Mouse (Mus musculus) retina, postnatal 7 days (tissue): Measurements from ENCODE around the gene Cacng4.

ENCODE experiments used
- DNase-seq: peaks from one replicate; pipeline ENCODE4 v3.0.0-alpha.2; 2012; ENCODE audit warnings: low read depth, low spot score

Gene Cacng4

DNA sequence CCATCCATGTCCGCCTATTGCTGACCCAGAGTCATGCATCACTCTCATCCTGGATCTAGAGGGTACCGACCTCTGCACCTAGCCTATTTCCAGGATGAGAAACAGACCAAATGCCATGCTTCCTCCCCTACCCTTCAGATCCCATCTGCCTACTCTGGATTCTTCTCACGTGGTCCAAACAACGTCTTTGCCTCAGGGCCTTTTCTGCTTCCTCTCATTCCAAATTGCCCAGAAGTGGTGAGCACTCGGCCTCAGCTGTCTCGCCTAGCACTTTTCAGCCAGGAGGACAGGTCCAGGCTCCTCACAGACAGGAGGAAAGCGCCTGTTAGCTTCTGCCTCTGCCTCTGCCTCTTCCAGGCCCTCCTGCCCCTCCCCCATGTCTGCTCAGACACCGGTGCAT lies 21.0 kb downstream of the Cacng4 start:
- DNase-seq, result no peak

GRCm38 (mm10) chr11:107772002-107772401 lies 22.4 kb downstream of the Cacng4 start:
- DNase-seq, result no peak

DNA sequence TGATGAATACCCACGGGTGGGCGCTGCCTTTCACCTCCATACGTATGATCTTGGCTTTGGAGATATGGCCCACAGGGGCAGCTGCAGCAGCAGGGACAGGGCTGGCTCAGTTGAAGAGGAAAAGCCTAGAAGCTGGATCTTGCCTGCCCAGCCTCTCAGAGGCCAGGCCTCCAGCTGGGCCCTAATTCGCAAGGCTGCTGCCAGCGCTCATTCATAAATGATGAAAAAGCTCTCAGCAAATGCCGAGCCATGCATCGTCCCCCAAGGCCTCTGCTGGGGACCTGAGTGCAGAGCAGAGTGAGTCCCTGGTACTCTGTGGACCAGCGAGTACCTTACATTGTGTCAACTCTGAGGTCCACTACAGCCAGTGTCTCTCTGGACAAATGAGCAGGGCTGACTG lies 26.0 kb downstream of the Cacng4 start:
- no peak for DNase-seq

DNA sequence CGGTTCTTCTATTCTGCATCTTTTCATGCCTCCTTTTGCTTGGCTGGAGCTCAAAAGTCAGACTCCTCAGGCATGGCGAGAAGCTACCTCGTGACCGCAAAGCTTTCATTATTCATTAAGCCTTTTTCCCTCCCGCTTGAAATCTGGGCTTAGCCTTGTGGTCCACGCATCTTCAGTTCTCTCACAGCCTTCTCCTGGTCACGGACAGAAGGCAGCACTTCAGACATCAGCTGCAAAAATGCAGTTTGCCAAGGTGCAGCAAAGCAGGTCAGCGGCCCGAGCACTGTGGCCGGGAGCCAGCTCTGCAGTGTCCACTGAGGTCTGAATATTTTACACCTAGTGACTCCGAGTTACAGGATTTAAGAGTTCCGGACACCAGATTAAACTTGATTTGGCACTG lies 27.4 kb downstream of the Cacng4 start:
- DNase-seq, result no peak

- peak; percentile 29 for DNase-seq
Observed at GRCm38 (mm10) chr11:107762688-107763460, 31.5 kb downstream of the Cacng4 start.

GRCm38 (mm10) chr11:107761790-107762500 lies 32.4 kb downstream of the Cacng4 start:
- no peak for DNase-seq

GRCm38 (mm10) chr11:107760001-107760400 lies 34.4 kb downstream of the Cacng4 start:
- DNase-seq, result no peak

GRCm38 (mm10) chr11:107759516-107759915 lies 34.8 kb downstream of the Cacng4 start:
- DNase-seq, result no peak

- no peak for DNase-seq
Observed at GRCm38 (mm10) chr11:107749114-107749513, 45.2 kb downstream of the Cacng4 start.

GRCm38 (mm10) chr11:107748243-107749035 lies 45.9 kb downstream of the Cacng4 start:
- DNase-seq, result no peak

- no peak for DNase-seq
Observed at GRCm38 (mm10) chr11:107743100-107743499, 51.3 kb downstream of the Cacng4 start.

- DNase-seq, result no peak
Observed at GRCm38 (mm10) chr11:107738418-107739099, 55.8 kb downstream of the Cacng4 start.

DNA sequence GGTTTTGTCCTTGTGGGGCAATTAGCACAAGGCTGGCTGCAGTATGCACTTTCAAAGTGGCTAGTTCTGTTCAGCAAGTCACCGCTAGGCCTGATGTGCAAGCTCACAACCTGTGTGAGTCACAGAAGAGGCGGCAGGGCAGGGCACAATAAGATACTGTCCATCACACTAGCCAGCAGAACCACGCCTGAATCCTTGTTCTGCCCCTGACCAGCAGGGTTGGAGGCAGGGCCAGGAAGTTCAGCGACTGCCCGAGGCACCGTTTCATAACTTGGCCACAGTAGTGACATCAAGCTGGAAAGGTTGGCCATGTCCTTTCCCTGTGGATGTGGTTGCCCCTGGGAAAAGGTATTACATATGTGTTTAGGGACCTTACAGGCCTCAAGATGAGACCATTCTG lies 56.5 kb downstream of the Cacng4 start:
- DNase-seq, result no peak

DNA sequence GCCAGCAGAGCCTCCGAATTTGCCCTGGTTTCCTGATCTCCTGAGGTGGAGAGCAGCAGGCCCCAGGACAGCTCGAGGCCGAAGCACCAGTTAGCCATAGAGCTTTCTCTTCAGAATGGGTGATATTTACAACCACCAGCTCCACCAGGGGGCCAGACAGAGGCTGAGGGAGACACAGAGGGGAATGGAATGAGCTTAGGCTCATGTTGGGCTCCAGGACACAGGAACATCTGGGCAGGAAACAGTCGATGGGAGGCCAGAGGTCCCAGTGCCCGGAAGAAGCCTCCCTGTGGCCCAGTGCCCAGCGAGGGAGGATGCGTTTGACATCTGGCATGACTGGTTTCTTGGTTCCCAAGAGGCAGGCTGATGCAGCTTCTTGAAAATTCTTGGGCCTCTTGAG lies 60.2 kb downstream of the Cacng4 start:
- no peak for DNase-seq

- no peak for DNase-seq
Observed at GRCm38 (mm10) chr11:107731498-107731897, 62.9 kb downstream of the Cacng4 start.

DNA sequence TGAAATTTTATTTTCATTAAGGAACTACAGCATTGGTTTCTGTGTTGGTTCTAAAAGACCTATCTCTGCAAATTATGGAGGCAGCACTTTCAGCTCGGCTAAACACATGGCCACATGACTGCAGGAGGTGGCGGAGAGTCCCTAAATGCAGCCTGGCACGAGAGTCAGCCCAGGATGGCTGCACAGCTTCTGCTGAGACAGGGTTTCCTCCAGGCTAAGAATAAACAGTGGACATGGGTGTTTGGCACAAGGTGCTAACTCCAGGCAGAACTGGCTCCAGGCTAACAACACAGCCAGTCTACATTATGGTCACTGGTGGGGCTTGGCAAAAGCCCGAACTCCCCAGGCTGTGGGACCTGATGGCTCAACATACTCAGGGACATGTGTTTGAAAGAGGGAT lies 63.4 kb downstream of the Cacng4 start:
- DNase-seq, result no peak

DNA sequence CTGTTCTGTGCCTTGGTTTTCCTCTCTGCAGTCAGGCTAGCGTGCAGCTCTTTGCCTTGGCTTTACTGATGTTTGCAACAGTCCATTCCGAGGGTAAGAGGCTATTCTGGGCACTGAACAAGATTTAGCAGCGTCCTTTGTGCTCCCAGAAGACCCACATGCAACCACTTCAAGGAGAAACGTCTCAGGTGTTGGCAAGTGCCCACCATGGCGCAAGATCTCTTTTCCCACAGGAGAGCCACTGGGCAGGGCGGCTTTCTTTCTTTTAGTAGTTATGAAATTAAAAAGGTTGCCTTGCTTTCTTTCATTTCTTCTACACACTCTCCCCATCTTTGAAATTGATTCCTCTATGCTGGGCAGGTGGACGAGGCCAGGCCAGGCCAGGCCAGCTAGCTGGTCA lies 65.2 kb downstream of the Cacng4 start:
- no peak for DNase-seq

- DNase-seq, result peak; percentile 16
Observed at GRCm38 (mm10) chr11:107728073-107728863, 66.1 kb downstream of the Cacng4 start.

DNA sequence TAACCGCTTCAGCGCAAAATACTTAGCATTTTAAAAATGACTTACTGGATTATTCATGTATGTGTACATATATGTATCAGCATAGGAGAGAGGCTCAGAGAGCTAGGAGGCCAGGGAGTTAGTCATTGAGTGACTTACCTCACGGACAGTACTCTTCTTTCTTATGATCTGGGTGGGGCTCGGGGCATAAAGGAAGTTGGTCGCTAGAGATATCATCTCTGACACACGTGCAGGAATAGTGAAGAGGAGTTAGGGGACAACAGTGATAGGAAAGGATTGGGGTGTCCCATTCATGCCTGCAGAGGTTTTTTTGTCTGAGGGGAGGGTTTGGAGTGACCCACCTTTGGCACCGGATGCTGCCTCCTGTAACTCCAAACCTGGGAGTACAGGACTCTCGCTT lies 69.8 kb downstream of the Cacng4 start:
- no peak for DNase-seq

DNA sequence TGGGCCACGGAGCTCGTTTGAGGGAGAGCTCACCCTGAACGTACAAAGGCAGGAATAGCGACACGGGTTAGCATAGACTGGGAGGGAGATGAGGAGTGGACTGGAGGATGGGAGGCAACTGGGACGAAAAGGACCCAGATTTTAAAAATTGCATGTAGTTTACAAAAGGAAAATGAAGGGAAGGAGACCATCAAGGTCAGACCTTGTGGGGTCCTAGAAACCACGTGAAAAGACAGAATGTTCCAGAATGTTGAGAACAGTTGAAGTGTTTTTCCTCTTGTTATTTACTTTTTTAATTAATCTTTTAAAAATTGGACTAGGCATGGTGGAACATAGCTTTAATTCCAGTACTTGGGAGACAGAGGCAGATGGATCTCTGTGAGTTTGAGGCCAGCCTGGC lies 73.3 kb downstream of the Cacng4 start:
- no peak for DNase-seq
